Mouse (Mus musculus): ENCODE measurements around the gene Ddi2. TPM values are rescaled to one million over a fixed set of nuclear protein-coding genes. Genes with fewer than 3 reads are reported as not detected.

The Ddi2 gene
- total RNA-seq, 1 experiment: 48.5 TPM

GRCm38 (mm10) chr4:141757124-141757523, 33.9 kb upstream of the Ddi2 start:
- H3K4me1 ChIP-seq (ENCODE audit: control insufficient read depth in 2 of 2, insufficient read depth in 2 of 2, low read length in 2 of 2, poor library complexity in 1 of 2): no peaks in the 10 kb centered on the region
- no peaks in the 10 kb centered on the region for H3K9me3 ChIP-seq (ENCODE audit: control insufficient read depth, insufficient read depth, low read depth, low read length)
- in situ Hi-C loops (cut with MboI; ENCODE audit: low sequenced_read_pairs in 2 of 2, unreplicated experiment in 2 of 2): no loop called here
- H3K9ac ChIP-seq (ENCODE audit: insufficient read depth, low read depth, low read length, poor library complexity, severe bottlenecking): no peak overlapping the region
- no peak overlapping the region for H3K4me3 ChIP-seq (ENCODE audit: insufficient read depth in 1 of 2, low read depth in 1 of 2, low read length in 2 of 2, poor library complexity in 1 of 2, severe bottlenecking in 1 of 2)
- DNase-seq (ENCODE audit: low read depth, low spot score): no peak
- H3K27ac ChIP-seq (ENCODE audit: insufficient read depth, low read depth, low read length, poor library complexity, severe bottlenecking): no peak overlapping the region
- no peaks in the 10 kb centered on the region for H3K36me3 ChIP-seq (ENCODE audit: control insufficient read depth, insufficient read depth, low read length, poor library complexity, severe bottlenecking)
- no peak for TF ChIP-seq ZNF384 (IDR thresholded peaks at IDR 0.05; ENCODE audit: low read depth, low read length)
- no peak for TF ChIP-seq HCFC1 (IDR thresholded peaks at IDR 0.05; ENCODE audit: borderline replicate concordance, insufficient read depth, low read length)
- no peak for TF ChIP-seq ZC3H11A (IDR thresholded peaks at IDR 0.05; ENCODE audit: borderline replicate concordance, low read depth, low read length)
- no peak for TF ChIP-seq CHD2 (IDR thresholded peaks at IDR 0.05; ENCODE audit: low read depth, low read length)
- no peak for TF ChIP-seq MAFK (IDR thresholded peaks at IDR 0.05; ENCODE audit: insufficient read depth, low read depth, low read length)

DNA sequence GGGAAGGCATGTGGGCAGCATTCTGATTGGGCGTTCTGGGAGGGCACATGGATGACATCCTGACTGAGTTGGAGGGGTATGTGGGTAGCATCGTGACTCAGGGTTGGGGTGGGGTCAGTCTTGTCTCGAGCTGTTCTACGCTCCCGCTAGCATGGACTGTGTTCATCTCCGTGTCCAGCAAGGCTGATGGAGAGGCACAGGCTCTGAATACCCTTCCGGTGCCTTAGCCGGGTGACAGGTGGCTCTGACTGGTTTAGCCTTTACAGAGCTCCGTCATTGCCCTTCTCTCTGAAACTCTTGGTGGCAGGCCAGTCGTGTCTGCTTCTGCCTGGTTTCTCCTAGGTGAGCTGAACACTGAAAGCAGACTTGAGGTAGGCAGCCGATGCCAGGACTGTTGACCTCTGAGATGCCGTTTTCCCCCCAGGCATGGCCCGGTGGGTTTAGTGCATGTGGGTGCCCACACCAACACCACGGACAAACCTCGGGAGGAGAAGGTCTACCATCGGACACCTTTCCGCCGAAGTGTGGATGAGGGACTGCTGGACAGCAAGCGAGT, 32.2 kb upstream of the Ddi2 start:
- no peaks in the 10 kb centered on the region for H3K36me3 ChIP-seq (ENCODE audit: control insufficient read depth, insufficient read depth, low read length, poor library complexity, severe bottlenecking)
- H3K27ac ChIP-seq (ENCODE audit: insufficient read depth, low read depth, low read length, poor library complexity, severe bottlenecking): no peak overlapping the region
- H3K9me3 ChIP-seq (ENCODE audit: control insufficient read depth, insufficient read depth, low read depth, low read length): no peaks in the 10 kb centered on the region
- no peak for DNase-seq (ENCODE audit: low read depth, low spot score)
- no peak overlapping the region for H3K9ac ChIP-seq (ENCODE audit: insufficient read depth, low read depth, low read length, poor library complexity, severe bottlenecking)
- H3K4me3 ChIP-seq (ENCODE audit: insufficient read depth in 1 of 2, low read depth in 1 of 2, low read length in 2 of 2, poor library complexity in 1 of 2, severe bottlenecking in 1 of 2): no peak overlapping the region
- in situ Hi-C loops (cut with MboI; ENCODE audit: low sequenced_read_pairs in 2 of 2, unreplicated experiment in 2 of 2): no loop called here
- H3K4me1 ChIP-seq (ENCODE audit: control insufficient read depth in 2 of 2, insufficient read depth in 2 of 2, low read length in 2 of 2, poor library complexity in 1 of 2): peaks cover 0 to 2% of the 10 kb centered on the region in 2 experiments; a peak in 1 of 4 replicates
- TF ChIP-seq ZNF384 (IDR thresholded peaks at IDR 0.05; ENCODE audit: low read depth, low read length) (no peak), MAFK (IDR thresholded peaks at IDR 0.05; ENCODE audit: insufficient read depth, low read depth, low read length) (no peak), CHD2 (IDR thresholded peaks at IDR 0.05; ENCODE audit: low read depth, low read length) (no peak), HCFC1 (IDR thresholded peaks at IDR 0.05; ENCODE audit: borderline replicate concordance, insufficient read depth, low read length) (no peak), ZC3H11A (IDR thresholded peaks at IDR 0.05; ENCODE audit: borderline replicate concordance, low read depth, low read length) (no peak)

DNA sequence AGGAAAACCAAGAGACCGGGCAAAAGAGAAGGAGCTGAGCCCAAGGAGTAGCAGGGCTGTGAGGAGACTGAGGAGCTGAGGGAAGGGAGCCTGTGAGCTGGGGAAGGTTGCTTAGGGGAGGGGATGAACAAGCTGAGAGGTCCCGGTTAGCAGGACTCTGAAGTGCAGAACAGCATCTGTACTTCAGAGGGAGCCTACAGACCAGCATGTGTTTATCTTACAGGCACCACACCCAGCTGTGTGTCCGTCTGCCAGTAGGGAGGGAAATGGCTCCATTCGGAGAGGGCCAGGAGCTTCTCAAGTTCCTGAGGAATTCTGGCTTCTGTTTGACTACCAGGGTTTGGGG, 28.8 kb upstream of the Ddi2 start:
- TF ChIP-seq CHD2 (IDR thresholded peaks at IDR 0.05; ENCODE audit: low read depth, low read length): no peak
- TF ChIP-seq ZNF384 (IDR thresholded peaks at IDR 0.05; ENCODE audit: low read depth, low read length): no peak
- no peak for TF ChIP-seq MAFK (IDR thresholded peaks at IDR 0.05; ENCODE audit: insufficient read depth, low read depth, low read length)
- no peak for TF ChIP-seq HCFC1 (IDR thresholded peaks at IDR 0.05; ENCODE audit: borderline replicate concordance, insufficient read depth, low read length)
- no peak for TF ChIP-seq ZC3H11A (IDR thresholded peaks at IDR 0.05; ENCODE audit: borderline replicate concordance, low read depth, low read length)
- no peak for DNase-seq (ENCODE audit: low read depth, low spot score)
- Histone ChIP-seq H3K36me3 (ENCODE audit: control insufficient read depth, insufficient read depth, low read length, poor library complexity, severe bottlenecking) (no peaks in the 10 kb centered on the region), H3K9ac (ENCODE audit: insufficient read depth, low read depth, low read length, poor library complexity, severe bottlenecking) (no peak overlapping the region), H3K27ac (ENCODE audit: insufficient read depth, low read depth, low read length, poor library complexity, severe bottlenecking) (no peak overlapping the region; the same call in 1 of the 2 replicates), H3K4me3 (ENCODE audit: insufficient read depth in 1 of 2, low read depth in 1 of 2, low read length in 2 of 2, poor library complexity in 1 of 2, severe bottlenecking in 1 of 2) (no peak overlapping the region), H3K9me3 (ENCODE audit: control insufficient read depth, insufficient read depth, low read depth, low read length) (no peaks in the 10 kb centered on the region), H3K4me1 (ENCODE audit: control insufficient read depth in 2 of 2, insufficient read depth in 2 of 2, low read length in 2 of 2, poor library complexity in 1 of 2) (peaks cover 0 to 2% of the 10 kb centered on the region in 2 experiments; a peak in 1 of 4 replicates)
- in situ Hi-C loops (cut with MboI; ENCODE audit: low sequenced_read_pairs in 2 of 2, unreplicated experiment in 2 of 2): no loop called here

GRCm38 (mm10) chr4:141751419-141752075, 28.3 kb upstream of the Ddi2 start:
- no peak for DNase-seq (ENCODE audit: low read depth, low spot score)
- no peak overlapping the region for H3K9ac ChIP-seq (ENCODE audit: insufficient read depth, low read depth, low read length, poor library complexity, severe bottlenecking)
- TF ChIP-seq ZC3H11A (IDR thresholded peaks at IDR 0.05; ENCODE audit: borderline replicate concordance, low read depth, low read length) (no peak), HCFC1 (IDR thresholded peaks at IDR 0.05; ENCODE audit: borderline replicate concordance, insufficient read depth, low read length) (no peak), MAFK (IDR thresholded peaks at IDR 0.05; ENCODE audit: insufficient read depth, low read depth, low read length) (no peak), CHD2 (IDR thresholded peaks at IDR 0.05; ENCODE audit: low read depth, low read length) (no peak), ZNF384 (IDR thresholded peaks at IDR 0.05; ENCODE audit: low read depth, low read length) (no peak)
- no peaks in the 10 kb centered on the region for H3K36me3 ChIP-seq (ENCODE audit: control insufficient read depth, insufficient read depth, low read length, poor library complexity, severe bottlenecking)
- H3K4me1 ChIP-seq (ENCODE audit: control insufficient read depth in 2 of 2, insufficient read depth in 2 of 2, low read length in 2 of 2, poor library complexity in 1 of 2): peaks cover 0 to 4% of the 10 kb centered on the region in 2 experiments; a peak in 1 of 4 replicates
- no peak overlapping the region; the same call in 1 of the 2 replicates for H3K27ac ChIP-seq (ENCODE audit: insufficient read depth, low read depth, low read length, poor library complexity, severe bottlenecking)
- no peak overlapping the region for H3K4me3 ChIP-seq (ENCODE audit: insufficient read depth in 1 of 2, low read depth in 1 of 2, low read length in 2 of 2, poor library complexity in 1 of 2, severe bottlenecking in 1 of 2)
- no peaks in the 10 kb centered on the region for H3K9me3 ChIP-seq (ENCODE audit: control insufficient read depth, insufficient read depth, low read depth, low read length)
- in situ Hi-C loops (cut with MboI; ENCODE audit: low sequenced_read_pairs in 2 of 2, unreplicated experiment in 2 of 2): no loop called here

Measured in ES-E14 (cell line).